Mouse (Mus musculus) forebrain, embryonic 12.5 days (tissue): ENCODE results near the gene Zfr. TPM values are rescaled to one million over a fixed set of nuclear protein-coding genes. Genes with fewer than 3 reads are reported as not detected.
"Not testable (repeated sequence)": the region's sequence is repeated elsewhere in the genome, so short reads cannot be mapped to it uniquely, and the experiment has no call there.

Experiments used
- ATAC-seq: fragments of 200-750 bp; cut with Nextera tagmentation; 2 replicates; pipeline ENCODE4 v1.8.0; 2017; ENCODE audit warnings: moderate TSS enrichment; ENCODE audit not compliant: low FRiP score
- H3K27ac ChIP-seq: fragments of 300-500 bp; sonication (generic); 2 replicates; pipeline ENCODE4 v1.5.1; 2016; ENCODE audit warnings: mild to moderate bottlenecking
- H3K27me3 ChIP-seq: fragments of 300-500 bp; sonication (generic); 2 replicates; pipeline ENCODE4 v1.6.1; 2016; ENCODE audit warnings: mild to moderate bottlenecking
- H3K36me3 ChIP-seq: fragments of 300-500 bp; sonication (generic); replicated peaks from 2 replicates; pipeline ENCODE4 v1.6.1; 2016; ENCODE audit warnings: mild to moderate bottlenecking
- H3K4me1 ChIP-seq: fragments of 300-500 bp; sonication (generic); 2 replicates; pipeline ENCODE4 v1.6.1; 2016
- H3K4me2 ChIP-seq: fragments of 300-500 bp; sonication (generic); 2 replicates; pipeline ENCODE4 v1.6.1; 2016; ENCODE audit warnings: mild to moderate bottlenecking, moderate library complexity
- H3K4me3 ChIP-seq: fragments of 300-500 bp; sonication (generic); replicated peaks from 2 replicates; pipeline ENCODE4 v1.5.1; 2016; ENCODE audit warnings: mild to moderate bottlenecking
- H3K9ac ChIP-seq: fragments of 300-500 bp; sonication (generic); 2 replicates; pipeline ENCODE4 v1.6.1; 2016; ENCODE audit warnings: mild to moderate bottlenecking
- H3K9me3 ChIP-seq: fragments of 300-500 bp; sonication (generic); 2 replicates; pipeline ENCODE4 v1.6.1; 2016
- WGBS: fragments of 180-500 bp; shearing (Covaris S2); methylation state at CpG from one replicate; pipeline ENCODE4 v1.1.7; 2016; 5-methylcytosine and 5-hydroxymethylcytosine counted together
- polyA plus RNA-seq: library from polyadenylated mRNA; unstranded; fragments of >200 nt; fragmentation: Nextera tagmentation; extraction: Ambion mirVana; gene quantifications from 2 replicates; pipeline ENCODE4 v1.2.1, GENCODE M21; 2016

Zfr gene
- polyA plus RNA-seq, 1 experiment from 2014 or later: 117 TPM

DNA sequence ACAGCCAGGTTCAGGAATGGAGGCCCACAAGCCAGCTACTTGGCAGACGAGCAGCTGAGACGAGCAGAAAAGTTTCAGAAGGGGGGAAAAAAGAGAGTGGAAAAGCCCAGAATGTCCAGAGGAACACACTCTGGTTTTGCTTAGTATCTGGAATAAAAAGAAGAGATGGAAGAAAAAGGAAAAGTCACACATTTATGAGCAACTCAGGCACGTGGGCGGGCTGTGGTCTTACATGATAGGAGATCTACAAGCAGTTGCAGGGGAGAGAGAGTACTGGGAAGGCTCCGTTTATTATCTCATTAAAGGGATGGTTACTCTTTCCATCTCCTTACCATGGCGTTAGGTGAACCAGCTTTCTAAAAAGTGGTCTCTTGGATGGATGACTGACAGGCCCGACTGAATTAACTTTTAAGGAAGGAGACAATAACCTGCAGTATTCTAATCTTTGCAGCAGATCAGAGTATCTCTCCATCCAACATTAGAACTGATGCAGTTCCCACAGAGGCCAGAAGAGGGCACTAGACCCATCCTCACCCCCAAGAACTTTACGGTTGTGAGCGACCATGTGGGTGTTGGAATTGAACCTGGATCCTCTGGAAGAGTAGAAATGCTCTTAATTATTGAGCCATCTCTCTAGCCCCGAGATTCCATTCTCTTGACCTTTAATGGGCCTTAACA is 25.7 kb upstream of the Zfr start:
- no peak for ATAC-seq
- Histone ChIP-seq H3K9ac (no peak overlapping the region), H3K36me3 (no peaks in the 10 kb centered on the region), H3K9me3 (no peaks in the 10 kb centered on the region), H3K4me3 (no peak overlapping the region), H3K4me2 (no peak overlapping the region), H3K27ac (no peak overlapping the region), H3K27me3 (no peaks in the 10 kb centered on the region), H3K4me1 (peaks cover 12% of the 10 kb centered on the region; the same call in 1 of the 2 replicates)
- WGBS: 66% methylated on average over 10 of the region's 10 CpGs

DNA sequence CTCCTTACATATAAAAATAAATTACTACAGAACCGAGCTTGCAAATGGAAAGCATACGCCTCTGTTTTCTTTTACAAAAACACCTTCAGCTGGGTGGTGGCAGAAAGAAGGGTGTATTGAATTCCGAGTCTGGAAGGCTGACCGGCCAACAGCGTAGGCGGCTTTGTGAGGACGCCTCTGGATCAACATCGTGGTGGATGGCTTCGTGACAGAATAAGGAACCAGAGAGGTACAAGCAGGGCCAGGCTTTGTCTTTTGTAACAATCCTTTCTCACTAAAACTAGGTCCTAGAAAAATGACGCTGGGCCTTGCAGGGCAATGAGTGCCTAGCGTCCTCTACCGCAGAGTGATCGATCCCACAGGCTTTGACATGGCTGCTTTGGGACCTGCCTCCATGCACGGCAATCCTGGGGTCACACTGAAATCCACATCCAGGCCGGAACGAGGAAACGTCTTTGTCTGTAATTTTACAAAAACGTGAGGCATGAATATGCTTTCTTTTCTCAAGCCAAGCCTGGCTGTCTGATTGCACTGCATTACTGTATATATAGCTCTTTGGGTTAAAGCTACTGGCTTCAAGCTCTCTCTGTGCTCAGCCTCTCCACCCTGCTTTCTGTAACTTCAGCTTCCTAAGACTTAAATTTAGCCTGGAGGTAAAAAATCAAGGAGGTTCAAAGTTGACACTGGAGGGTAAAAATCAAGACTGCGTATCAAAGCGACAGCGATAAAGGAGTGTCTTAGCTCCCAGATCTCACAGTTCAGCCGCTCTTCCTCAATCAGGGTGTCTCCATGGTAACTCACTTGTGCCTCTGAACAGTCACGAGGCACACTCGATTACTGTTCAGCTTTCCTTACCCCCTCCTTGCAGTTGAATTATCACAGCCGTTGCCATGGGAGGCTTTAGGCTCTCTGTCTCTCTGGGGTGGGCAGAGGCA is 24.3 kb upstream of the Zfr start:
- H3K36me3 ChIP-seq: no peaks in the 10 kb centered on the region
- ATAC-seq: peak; percentile 94
- no peaks in the 10 kb centered on the region for H3K27me3 ChIP-seq
- no peak overlapping the region for H3K4me3 ChIP-seq
- no peaks in the 10 kb centered on the region for H3K9me3 ChIP-seq
- peak overlapping the region; percentile 15; the same call in 1 of the 2 replicates for H3K4me2 ChIP-seq
- no peak overlapping the region for H3K9ac ChIP-seq
- peak overlapping the region; percentile 65 for H3K27ac ChIP-seq
- peaks cover 12% of the 10 kb centered on the region; the same call in 1 of the 2 replicates for H3K4me1 ChIP-seq
- 76% methylated on average over 25 of the region's 25 CpGs for WGBS

DNA sequence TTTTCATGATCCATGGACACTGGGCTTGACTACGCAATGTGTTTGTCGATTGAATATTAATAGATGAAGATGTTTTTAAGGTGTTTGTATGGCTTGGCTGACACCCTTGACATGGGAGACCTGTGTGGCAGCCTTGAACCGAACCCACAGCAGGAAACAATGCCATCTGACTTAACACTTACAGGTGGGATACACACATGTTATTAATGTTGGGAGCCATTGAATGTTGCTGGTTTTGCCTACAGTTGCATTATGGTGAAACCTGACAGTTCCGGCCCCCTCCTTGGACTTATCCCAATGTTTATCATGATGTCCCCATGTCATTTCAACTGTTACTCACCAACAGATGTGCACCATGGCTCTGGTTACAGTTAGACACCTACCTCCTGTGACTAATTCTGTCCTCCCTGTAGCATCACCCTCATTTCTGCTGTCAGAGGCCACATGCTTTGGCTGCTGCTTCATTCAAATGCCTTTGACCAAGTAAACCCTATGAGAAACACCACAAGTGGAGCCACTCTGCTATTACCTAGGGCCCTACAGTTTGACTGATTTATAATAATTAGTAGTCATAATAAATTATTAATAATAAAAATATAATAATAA is 23.6 kb upstream of the Zfr start:
- Histone ChIP-seq H3K36me3 (no peaks in the 10 kb centered on the region), H3K4me1 (peaks cover 12% of the 10 kb centered on the region; the same call in 1 of the 2 replicates), H3K27me3 (no peaks in the 10 kb centered on the region), H3K9ac (no peak overlapping the region), H3K4me2 (peak overlapping the region; percentile 15; the same call in 1 of the 2 replicates), H3K27ac (peak overlapping the region; percentile 46; the same call in 1 of the 2 replicates), H3K4me3 (no peak overlapping the region), H3K9me3 (no peaks in the 10 kb centered on the region)
- peak; percentile 27; the same call in 1 of the 2 replicates for ATAC-seq
- WGBS: 81% methylated on average over 4 of the region's 4 CpGs

DNA sequence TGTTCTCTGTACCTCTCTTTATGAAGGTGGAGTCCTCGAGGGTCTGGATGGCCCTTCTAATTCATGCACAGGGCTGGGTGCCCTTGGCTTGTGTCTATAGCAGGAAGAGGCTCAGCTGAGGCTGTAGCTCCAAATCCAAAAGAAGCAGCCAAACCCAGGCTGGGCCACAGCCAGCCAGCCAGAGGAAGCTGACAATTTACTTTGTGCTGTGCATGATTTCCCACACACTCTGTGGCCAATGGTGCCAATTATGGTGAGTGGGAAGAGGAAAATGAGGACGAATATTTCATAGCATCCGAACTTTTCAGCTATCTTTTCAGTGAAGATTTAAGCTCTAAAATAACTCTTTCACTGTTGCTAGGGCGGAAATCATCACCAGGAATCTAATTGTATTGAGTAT is 21.2 kb upstream of the Zfr start:
- 83% methylated on average over 4 of the region's 4 CpGs for WGBS
- Histone ChIP-seq H3K4me3 (no peak overlapping the region), H3K36me3 (no peaks in the 10 kb centered on the region), H3K27ac (no peak overlapping the region), H3K9ac (no peak overlapping the region), H3K27me3 (no peaks in the 10 kb centered on the region), H3K4me1 (peaks cover 12% of the 10 kb centered on the region; the same call in 1 of the 2 replicates), H3K9me3 (no peaks in the 10 kb centered on the region), H3K4me2 (no peak overlapping the region)
- no peak for ATAC-seq

DNA sequence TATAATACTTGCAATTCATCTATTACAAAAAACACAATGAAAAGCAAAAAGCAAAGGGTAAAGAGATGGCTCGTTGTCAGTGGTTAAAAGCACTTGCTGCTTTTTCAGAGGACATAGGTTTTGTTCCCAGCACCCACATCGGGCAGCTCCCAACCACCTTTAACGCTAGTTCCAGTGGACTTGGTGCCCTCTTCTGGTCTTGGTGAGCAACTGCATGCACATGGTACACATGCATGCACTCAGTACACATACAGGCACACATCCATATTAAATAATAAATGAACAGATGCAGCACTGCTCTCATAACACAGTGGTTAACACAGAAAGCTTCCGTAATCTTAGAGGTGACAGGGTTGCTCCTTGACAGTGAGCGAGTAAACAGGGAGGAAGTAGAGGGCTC is 20.3 kb upstream of the Zfr start:
- no peak overlapping the region for H3K4me2 ChIP-seq
- no peaks in the 10 kb centered on the region for H3K27me3 ChIP-seq
- no peaks in the 10 kb centered on the region for H3K36me3 ChIP-seq
- H3K9me3 ChIP-seq: no peaks in the 10 kb centered on the region
- H3K27ac ChIP-seq: no peak overlapping the region
- H3K4me1 ChIP-seq: peaks cover 12% of the 10 kb centered on the region; the same call in 1 of the 2 replicates
- H3K9ac ChIP-seq: no peak overlapping the region
- 95% methylated on average over 5 of the region's 5 CpGs for whole genome bisulfite sequencing
- no peak overlapping the region for H3K4me3 ChIP-seq
- no peak for ATAC-seq

DNA sequence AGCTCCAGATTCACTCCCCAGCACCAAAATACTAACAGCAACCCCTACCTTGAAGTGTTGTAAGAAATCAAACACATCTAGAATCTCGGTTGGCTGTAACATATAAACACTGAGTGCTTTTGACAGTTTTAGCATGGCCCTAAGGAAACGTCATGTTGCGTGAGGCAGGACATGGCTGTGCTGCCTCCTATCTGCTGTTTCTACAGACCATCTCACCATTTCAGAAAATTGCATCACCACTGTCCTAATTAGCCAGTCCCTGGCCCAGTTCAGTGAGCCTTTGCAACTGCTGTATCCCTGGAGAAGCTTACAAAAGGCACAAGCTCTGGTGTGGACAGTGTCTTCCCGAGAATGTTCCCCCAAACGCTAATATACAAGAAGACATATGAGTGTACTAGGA is 16.7 kb upstream of the Zfr start:
- no peaks in the 10 kb centered on the region for H3K27me3 ChIP-seq
- H3K9me3 ChIP-seq: no peaks in the 10 kb centered on the region
- no peak for ATAC-seq
- no peak overlapping the region for H3K4me3 ChIP-seq
- no peaks in the 10 kb centered on the region for H3K36me3 ChIP-seq
- H3K27ac ChIP-seq: no peak overlapping the region
- no peak overlapping the region for H3K4me2 ChIP-seq
- no peak overlapping the region for H3K9ac ChIP-seq
- H3K4me1 ChIP-seq: no peaks in the 10 kb centered on the region
- 84% methylated on average over 5 of the region's 5 CpGs for WGBS

DNA sequence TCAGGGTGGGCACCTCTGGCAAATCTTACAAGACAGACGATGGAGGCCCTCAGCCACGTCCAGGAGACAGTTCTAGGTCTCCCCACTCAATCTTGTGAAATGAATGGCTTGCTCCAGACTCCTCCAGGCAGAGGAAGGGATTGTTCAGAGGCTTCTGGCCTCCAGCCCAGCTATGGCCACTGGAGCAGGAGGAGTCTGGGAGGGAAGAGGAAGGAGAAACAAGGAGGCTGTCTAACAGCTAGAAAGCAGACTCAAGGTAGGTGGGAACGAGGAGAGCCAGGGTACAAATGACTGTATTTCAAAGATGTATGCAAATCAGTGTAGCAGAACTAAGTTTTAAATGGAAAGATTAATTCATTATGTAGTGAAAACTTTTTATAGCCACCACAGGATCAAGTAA is 13.9 kb upstream of the Zfr start:
- no peaks in the 10 kb centered on the region for H3K27me3 ChIP-seq
- no peak overlapping the region for H3K4me3 ChIP-seq
- no peaks in the 10 kb centered on the region for H3K36me3 ChIP-seq
- no peak overlapping the region for H3K27ac ChIP-seq
- H3K4me1 ChIP-seq: no peaks in the 10 kb centered on the region
- no peak overlapping the region for H3K9ac ChIP-seq
- no peaks in the 10 kb centered on the region for H3K9me3 ChIP-seq
- H3K4me2 ChIP-seq: no peak overlapping the region
- no peak for ATAC-seq
- 71% methylated on average over 3 of the region's 3 CpGs for WGBS

DNA sequence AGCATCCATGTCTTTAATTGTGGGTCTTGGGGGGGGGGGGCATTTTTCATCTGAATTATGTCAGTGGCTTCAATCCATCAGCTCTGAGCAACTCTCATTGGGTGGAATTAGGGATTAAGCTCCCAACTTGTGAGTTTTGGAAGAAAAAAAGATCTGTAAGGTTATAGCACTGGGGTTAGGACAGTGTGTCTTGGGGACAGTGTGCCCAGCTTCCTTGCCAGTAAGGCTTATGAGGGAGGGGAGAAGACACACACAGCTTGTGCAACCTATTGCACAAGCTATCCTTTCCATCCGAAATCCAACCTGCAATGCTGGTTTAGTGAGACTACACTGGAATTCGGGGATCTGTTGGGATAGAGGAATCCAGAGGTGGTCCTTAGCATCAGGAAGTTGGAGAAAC is 12.8 kb upstream of the Zfr start:
- no peak for ATAC-seq
- no peak overlapping the region for H3K27ac ChIP-seq
- 84% methylated on average over 2 of the region's 2 CpGs for WGBS

DNA sequence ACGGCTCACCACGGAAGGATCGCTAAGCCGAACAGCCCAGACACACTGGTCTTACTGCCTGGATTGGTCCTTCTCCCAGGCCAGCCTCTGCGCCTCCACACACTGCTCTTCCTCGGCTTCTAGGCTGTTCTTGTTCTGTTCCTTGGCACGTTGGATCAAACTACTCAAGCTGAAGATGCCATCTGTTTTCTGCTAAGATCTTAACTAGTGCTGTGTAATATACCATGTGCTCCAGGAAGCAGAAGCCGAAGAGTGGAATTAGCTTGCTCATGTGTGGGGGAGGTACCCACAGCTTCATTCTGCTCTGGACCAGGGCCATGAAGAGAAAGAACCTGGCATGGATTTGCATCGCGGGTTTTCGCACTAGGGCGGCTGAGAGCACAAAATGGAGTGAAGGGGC is 11.2 kb upstream of the Zfr start:
- no peak overlapping the region for H3K9ac ChIP-seq
- H3K4me2 ChIP-seq: no peak overlapping the region
- H3K4me3 ChIP-seq: no peak overlapping the region
- H3K4me1 ChIP-seq: no peaks in the 10 kb centered on the region
- H3K27me3 ChIP-seq: no peaks in the 10 kb centered on the region
- no peak overlapping the region for H3K27ac ChIP-seq
- no peak for ATAC-seq
- 95% methylated on average over 12 of the region's 12 CpGs for WGBS
- no peaks in the 10 kb centered on the region for H3K36me3 ChIP-seq
- H3K9me3 ChIP-seq: no peaks in the 10 kb centered on the region

More for the DNA sequence above, 12.8 kb upstream of the Zfr start:
- Histone ChIP-seq H3K9ac (no peak overlapping the region), H3K4me3 (no peak overlapping the region), H3K27me3 (no peaks in the 10 kb centered on the region), H3K9me3 (no peaks in the 10 kb centered on the region), H3K4me1 (no peaks in the 10 kb centered on the region), H3K36me3 (no peaks in the 10 kb centered on the region), H3K4me2 (no peak overlapping the region)

DNA sequence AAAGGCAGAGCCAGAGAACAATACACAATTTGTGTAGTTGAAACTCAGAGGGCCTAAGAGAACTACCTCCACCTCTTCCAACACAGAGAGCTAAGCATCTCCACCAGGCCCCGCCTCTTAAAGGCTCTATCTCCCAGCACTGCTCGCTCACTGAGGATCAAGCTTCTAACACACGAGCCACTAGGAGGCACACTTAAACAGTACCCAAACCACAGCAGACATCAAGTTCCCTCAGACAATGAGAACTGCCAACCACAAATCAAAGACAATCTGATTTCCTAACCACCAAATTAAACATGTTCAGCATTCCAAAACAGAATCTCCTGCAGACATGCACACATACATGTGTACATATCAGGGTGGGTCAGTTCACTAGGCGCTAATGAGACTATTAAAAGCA is 9.4 kb upstream of the Zfr start:
- ATAC-seq: no peak
- Histone ChIP-seq H3K4me3 (no peak overlapping the region), H3K4me1 (no peaks in the 10 kb centered on the region), H3K36me3 (no peaks in the 10 kb centered on the region), H3K4me2 (no peak overlapping the region), H3K27ac (no peak overlapping the region), H3K27me3 (no peaks in the 10 kb centered on the region), H3K9me3 (no peaks in the 10 kb centered on the region), H3K9ac (no peak overlapping the region)
- WGBS: 76% methylated on average over 4 of the region's 4 CpGs

DNA sequence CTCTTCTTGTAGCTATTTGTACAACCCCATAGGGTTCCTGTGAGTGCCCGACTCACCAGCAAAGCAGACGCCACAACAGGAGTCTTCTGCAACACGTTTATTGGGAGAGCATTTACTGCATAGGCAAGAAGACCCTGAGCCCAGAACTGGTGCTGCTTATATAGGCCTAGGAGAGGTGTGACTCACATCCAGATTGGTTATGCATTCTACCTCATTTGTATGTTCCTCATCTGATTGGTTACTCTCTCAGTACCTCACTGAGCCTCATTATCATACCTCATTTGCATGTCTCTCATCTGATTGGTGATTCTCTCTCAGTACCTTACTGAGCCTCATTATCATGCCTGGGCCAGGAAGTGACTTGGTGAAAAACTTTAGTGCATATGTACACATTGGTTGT is 8.7 kb upstream of the Zfr start:
- not testable (repeated sequence) for H3K4me2 ChIP-seq, H3K9me3 ChIP-seq, H3K27ac ChIP-seq, H3K36me3 ChIP-seq, H3K9ac ChIP-seq, H3K27me3 ChIP-seq, H3K4me3 ChIP-seq, H3K4me1 ChIP-seq, ATAC-seq
- WGBS: 92% methylated on average over 3 of the region's 3 CpGs

DNA sequence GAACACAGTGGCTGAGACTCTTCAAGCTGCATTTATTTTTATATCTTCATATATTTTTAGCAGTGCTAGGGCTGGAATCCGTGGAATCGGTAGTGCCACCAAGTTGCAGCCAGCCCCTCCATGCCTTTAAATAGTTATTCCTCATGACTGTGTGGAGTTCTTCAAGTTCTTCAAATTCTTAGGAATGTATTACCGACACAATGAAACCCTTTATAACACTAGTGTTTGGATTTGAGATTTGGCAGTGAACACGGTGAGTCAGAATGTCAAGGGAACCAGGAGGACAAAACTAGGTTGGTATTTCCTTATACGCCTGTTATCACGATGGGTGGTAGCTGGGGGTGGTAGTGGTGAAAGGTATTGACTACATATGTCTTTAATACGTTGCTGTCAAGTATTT is 6.4 kb upstream of the Zfr start:
- no peak for ATAC-seq
- whole genome bisulfite sequencing: 83% methylated on average over 7 of the region's 7 CpGs
- H3K36me3 ChIP-seq: no peaks in the 10 kb centered on the region

More for the DNA sequence above, 6.4 kb upstream of the Zfr start:
- Histone ChIP-seq H3K4me3 (no peak overlapping the region), H3K9ac (no peak overlapping the region), H3K27me3 (peaks cover 4% of the 10 kb centered on the region; the same call in 1 of the 2 replicates), H3K9me3 (no peaks in the 10 kb centered on the region), H3K4me1 (no peaks in the 10 kb centered on the region), H3K4me2 (no peak overlapping the region), H3K27ac (no peak overlapping the region)
